Mouse (Mus musculus) megakaryocyte, embryonic 14.5 days (primary cell): ENCODE data around the gene Pex13.

Experiments
- FLI1 ChIP-seq: IDR thresholded peaks from 2 replicates; pipeline ENCODE4 v1.6.1; 2012; ENCODE audit warnings: low read length, inconsistent platforms, mixed read lengths
- GATA1 ChIP-seq: IDR thresholded peaks from 3 replicates; pipeline ENCODE4 v1.6.1; 2012; ENCODE audit warnings: mixed read lengths, low read length, inconsistent platforms, borderline replicate concordance

DNA sequence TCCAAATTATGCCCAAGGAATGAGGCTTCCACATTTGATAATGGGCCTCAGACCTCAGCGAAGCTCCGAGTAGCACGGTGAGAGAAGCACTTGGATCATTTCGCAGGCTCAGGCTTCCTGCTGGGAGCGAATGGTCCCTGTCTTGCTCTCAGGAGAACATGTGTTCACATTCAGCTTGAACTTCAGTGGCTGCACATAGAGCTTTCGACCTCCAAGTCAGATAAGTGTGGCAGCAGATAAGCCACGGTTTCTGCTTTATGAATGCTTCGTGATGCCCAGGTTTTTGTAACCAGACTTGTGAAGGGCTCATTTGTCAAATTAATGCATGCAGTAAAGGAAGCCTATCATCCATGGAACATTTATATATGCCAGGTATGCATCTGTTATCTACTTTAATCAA, 31.2 kb downstream of the Pex13 start:
- TF ChIP-seq GATA1 (no peak), FLI1 (no peak)
